Mouse (Mus musculus): Measurements from ENCODE around the gene Ctss. TPM values are rescaled to one million over a fixed set of nuclear protein-coding genes. Genes with fewer than 3 reads are reported as not detected.

Ctss gene
- polyA plus RNA-seq, 1 experiment from 2014 or later: 30.4 TPM

DNA sequence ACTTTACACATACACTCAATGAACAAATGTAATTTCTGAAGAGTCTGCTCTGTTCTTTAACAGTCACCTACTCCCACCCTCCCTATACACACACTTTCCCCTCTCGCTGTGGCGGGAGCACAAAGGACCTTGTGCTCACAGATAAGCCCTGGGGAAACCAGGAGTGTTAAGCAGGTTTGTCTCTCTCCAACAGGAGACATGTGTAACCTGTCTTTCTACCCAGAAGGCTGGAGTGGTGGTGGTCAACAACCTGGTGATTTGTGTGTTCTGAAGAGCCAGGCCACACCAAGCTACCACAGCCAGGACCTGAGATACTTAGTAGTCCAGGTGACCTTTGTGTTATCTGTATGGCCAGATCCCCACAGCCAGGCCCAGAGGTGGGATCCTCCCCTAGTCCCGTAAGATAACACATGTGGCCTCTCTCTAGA is 10.0 kb upstream of the Ctss start:
- Histone ChIP-seq H3K27me3 (no peaks in the 10 kb centered on the region), H3K27ac (no peak overlapping the region), H3K36me3 (no peaks in the 10 kb centered on the region), H3K4me3 (no peak overlapping the region), H3K9me3 (no peaks in the 10 kb centered on the region), H3K4me2 (no peak overlapping the region), H3K4me1 (0 out of 2 replicates have a peak, but pooled peaks cover 5% of the 10 kb centered on the region), H3K9ac (no peak overlapping the region)
- ATAC-seq (ENCODE audit: borderline replicate concordance, extremely low read depth, low FRiP score, low TSS enrichment): peak; percentile 32; the same call in 1 of the 2 replicates
- WGBS: 79% methylated on average over 3 of the region's 3 CpGs

DNA sequence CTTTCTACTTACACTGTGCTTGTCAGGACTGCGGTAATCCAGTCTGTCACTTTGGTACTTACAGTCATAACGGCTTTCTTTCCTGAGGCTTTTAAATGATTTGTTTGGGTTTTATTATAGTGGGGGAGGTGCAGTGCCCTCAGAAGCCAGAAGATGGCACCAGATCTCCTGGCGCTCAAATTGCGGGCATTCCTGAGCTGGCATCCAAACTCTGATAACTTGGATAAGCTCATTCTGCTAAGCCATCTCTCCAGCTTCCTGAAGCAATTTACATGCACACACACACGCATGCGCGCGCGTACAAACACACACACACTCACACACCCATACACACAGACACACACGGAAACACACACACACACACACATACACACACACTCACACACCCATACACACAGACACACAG is 9.1 kb upstream of the Ctss start:
- no peaks in the 10 kb centered on the region for H3K9me3 ChIP-seq
- H3K36me3 ChIP-seq: no peaks in the 10 kb centered on the region
- 0 out of 2 replicates have a peak, but pooled peaks cover 5% of the 10 kb centered on the region for H3K4me1 ChIP-seq
- peak; percentile 61 for ATAC-seq (ENCODE audit: borderline replicate concordance, extremely low read depth, low FRiP score, low TSS enrichment)
- 14% methylated on average over 10 of the region's 10 CpGs for WGBS
- no peaks in the 10 kb centered on the region for H3K27me3 ChIP-seq
- H3K27ac ChIP-seq: no peak overlapping the region
- H3K4me2 ChIP-seq: no peak overlapping the region
- no peak overlapping the region for H3K9ac ChIP-seq
- no peak overlapping the region for H3K4me3 ChIP-seq

DNA sequence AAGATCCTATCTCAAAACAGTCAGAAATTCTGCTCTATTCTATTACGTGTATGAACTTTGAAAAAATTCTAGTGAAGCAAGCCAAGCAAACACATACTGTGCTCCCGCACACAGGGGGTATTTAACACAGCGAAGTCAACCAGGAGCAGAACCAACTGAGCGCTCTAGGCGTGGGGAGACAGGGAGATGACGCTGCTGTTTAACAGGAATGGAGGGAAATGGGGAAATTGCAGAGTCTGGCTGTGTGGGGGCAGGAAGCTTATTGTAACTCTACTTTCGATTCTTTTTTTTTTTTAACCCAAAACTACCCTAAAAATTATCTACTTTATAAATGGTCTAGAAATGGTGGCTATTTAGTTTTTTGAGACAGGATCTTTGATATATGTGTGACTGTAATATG is 7.7 kb upstream of the Ctss start:
- Histone ChIP-seq H3K36me3 (no peaks in the 10 kb centered on the region), H3K27me3 (no peaks in the 10 kb centered on the region), H3K9ac (no peak overlapping the region), H3K9me3 (no peaks in the 10 kb centered on the region), H3K4me1 (0 out of 2 replicates have a peak, but pooled peaks cover 5% of the 10 kb centered on the region), H3K4me2 (no peak overlapping the region), H3K4me3 (no peak overlapping the region), H3K27ac (no peak overlapping the region)
- 68% methylated on average over 7 of the region's 7 CpGs for WGBS
- ATAC-seq (ENCODE audit: borderline replicate concordance, extremely low read depth, low FRiP score, low TSS enrichment): no peak

DNA sequence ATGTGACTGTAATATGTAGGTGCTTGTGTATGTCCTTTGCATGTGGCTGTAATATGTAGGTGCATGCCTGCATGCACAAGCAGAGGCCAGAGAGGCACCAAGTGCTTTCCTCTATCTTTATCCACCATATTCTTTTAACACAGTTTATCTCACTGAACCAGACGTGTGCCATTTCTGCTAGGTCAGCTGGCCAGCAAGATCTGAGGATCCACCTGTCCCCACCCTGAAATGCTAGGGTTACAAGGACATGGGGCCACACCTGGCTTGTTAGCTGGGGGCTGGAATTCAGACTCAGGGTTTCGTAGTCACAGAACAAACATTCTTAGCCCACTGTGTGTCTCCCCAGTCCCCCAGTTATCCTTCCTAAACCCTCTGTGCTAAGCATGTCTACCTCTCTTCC is 7.3 kb upstream of the Ctss start:
- peak; percentile 56; the same call in 1 of the 2 replicates for ATAC-seq (ENCODE audit: borderline replicate concordance, extremely low read depth, low FRiP score, low TSS enrichment)
- Histone ChIP-seq H3K36me3 (no peaks in the 10 kb centered on the region), H3K27ac (no peak overlapping the region), H3K9ac (no peak overlapping the region), H3K27me3 (no peaks in the 10 kb centered on the region), H3K9me3 (no peaks in the 10 kb centered on the region), H3K4me1 (0 out of 2 replicates have a peak, but pooled peaks cover 5% of the 10 kb centered on the region), H3K4me3 (no peak overlapping the region), H3K4me2 (no peak overlapping the region)
- WGBS: 68% methylated on average over 2 of the region's 2 CpGs

DNA sequence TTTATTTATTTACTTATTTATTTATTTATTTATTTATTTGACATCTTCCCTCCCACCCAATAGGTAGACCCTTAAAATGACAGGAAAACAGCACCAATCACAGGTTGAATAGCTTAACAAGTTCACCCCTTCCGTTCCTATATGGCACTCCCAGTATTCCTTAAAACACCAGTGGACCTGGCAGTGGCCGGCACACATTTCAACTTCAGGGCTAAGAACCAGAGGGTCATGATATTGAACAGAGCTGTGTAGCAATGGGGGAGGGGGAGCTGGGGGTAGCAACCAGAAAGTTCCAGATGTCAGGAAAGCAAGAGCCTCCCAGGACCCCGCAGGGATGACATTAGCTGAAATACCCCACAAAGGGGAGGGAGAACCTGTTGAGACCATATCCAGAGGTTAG is 6.5 kb upstream of the Ctss start:
- Histone ChIP-seq H3K9me3 (no peaks in the 10 kb centered on the region), H3K36me3 (no peaks in the 10 kb centered on the region), H3K4me1 (0 out of 2 replicates have a peak, but pooled peaks cover 5% of the 10 kb centered on the region), H3K27ac (no peak overlapping the region), H3K4me3 (no peak overlapping the region), H3K9ac (no peak overlapping the region), H3K4me2 (no peak overlapping the region), H3K27me3 (no peaks in the 10 kb centered on the region)
- WGBS: 81% methylated on average over 3 of the region's 3 CpGs
- ATAC-seq (ENCODE audit: borderline replicate concordance, extremely low read depth, low FRiP score, low TSS enrichment): no peak

DNA sequence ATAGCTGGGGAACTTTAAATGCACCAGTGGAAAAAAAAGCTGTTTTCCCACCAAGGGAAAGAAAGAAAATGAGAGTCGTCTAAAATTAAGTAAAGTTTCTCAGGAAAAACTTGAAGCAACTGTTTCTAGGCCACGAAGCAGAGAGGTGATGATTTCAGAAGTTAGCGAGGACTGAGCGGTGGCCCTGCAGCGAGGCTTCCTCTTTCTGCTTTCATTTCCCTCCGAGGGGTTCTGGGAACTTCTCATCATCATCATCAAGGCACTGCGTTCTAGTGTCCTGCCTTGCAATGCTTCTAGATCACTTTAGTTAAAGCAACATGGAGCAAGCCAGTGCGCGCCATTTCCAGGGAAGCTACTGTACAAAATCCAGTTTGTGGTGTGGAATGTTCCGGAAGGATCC is 5.4 kb upstream of the Ctss start:
- 87% methylated on average over 10 of the region's 10 CpGs for WGBS
- no peaks in the 10 kb centered on the region for H3K27me3 ChIP-seq

DNA sequence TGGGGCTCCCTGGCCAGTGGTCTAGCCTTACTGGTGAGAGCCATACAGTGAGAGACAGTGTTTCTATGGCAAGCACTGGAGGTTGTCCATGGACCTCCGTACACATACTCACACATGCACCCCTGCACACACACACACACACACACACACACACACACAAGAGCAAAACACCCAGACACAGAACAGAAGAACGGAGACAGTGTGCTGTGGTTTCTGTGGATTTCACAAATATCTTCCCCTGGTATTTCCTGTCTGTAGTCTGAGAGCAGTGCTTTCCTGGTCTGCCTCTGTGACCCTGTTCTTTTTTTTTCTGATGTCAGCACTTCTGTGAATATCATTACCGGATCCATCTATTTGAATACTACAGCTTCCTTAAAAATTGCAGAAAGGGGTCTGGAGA is 2.9 kb upstream of the Ctss start:
- H3K27me3 ChIP-seq: no peaks in the 10 kb centered on the region
- WGBS: 30% methylated on average over 3 of the region's 3 CpGs
- H3K9ac ChIP-seq: no peak overlapping the region
- no peaks in the 10 kb centered on the region for H3K9me3 ChIP-seq
- no peaks in the 10 kb centered on the region for H3K4me1 ChIP-seq
- no peak overlapping the region; the same call in 1 of the 2 replicates for H3K27ac ChIP-seq
- H3K4me2 ChIP-seq: no peak overlapping the region
- no peaks in the 10 kb centered on the region for H3K36me3 ChIP-seq
- no peak overlapping the region for H3K4me3 ChIP-seq
- no peak for ATAC-seq (ENCODE audit: borderline replicate concordance, extremely low read depth, low FRiP score, low TSS enrichment)

More for the DNA sequence above, 5.4 kb upstream of the Ctss start:
- Histone ChIP-seq H3K4me1 (0 out of 2 replicates have a peak, but pooled peaks cover 5% of the 10 kb centered on the region), H3K9ac (no peak overlapping the region), H3K36me3 (no peaks in the 10 kb centered on the region), H3K9me3 (no peaks in the 10 kb centered on the region), H3K27ac (no peak overlapping the region), H3K4me3 (no peak overlapping the region), H3K4me2 (no peak overlapping the region)
- ATAC-seq (ENCODE audit: borderline replicate concordance, extremely low read depth, low FRiP score, low TSS enrichment): no peak

DNA sequence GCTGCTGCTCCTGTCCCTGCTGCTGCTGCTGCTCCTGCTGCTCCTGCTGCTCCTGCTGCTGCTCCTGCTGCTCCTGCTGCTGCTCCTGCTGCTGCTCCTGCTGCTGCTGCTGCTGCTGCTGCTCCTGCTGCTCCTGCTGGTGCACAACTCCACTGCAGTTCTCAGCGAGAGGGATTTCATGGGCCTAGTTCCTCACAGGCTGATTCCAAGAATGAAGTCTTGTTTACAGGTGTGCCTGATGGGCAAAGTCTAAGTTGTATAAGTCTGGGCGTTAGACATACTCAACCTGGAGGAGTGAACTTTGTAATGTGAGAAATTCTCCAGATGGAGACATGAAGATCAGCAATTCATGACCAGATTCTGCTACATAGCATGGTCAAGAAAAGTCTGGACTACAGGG is 1.9 kb upstream of the Ctss start:
- Histone ChIP-seq H3K4me3 (no peak overlapping the region), H3K4me1 (no peaks in the 10 kb centered on the region), H3K36me3 (no peaks in the 10 kb centered on the region), H3K9me3 (no peaks in the 10 kb centered on the region), H3K27me3 (no peaks in the 10 kb centered on the region), H3K27ac (no peak overlapping the region), H3K4me2 (no peak overlapping the region), H3K9ac (no peak overlapping the region)
- 54% methylated on average over 2 of the region's 2 CpGs for WGBS
- ATAC-seq (ENCODE audit: borderline replicate concordance, extremely low read depth, low FRiP score, low TSS enrichment): no peak

DNA sequence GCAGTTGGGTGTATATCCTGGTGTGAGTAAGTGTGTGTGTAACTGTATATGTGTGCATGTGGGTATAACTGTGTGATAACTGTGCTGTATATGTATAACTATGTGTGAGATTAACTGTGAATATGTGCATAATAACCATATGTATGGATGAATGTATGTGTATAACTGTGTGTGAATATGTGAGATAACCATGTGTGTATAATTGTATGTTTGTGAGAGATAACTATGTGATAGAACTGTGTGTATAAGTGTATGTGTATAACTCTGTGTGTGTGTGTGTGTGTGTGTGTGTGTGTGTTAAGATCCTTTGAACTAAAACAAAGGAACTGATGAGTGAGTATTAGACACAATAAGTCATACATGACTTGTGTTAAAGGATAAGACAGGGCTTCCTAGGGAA is 475 bp upstream of the Ctss start:
- no peak overlapping the region for H3K4me3 ChIP-seq
- H3K9ac ChIP-seq: no peak overlapping the region
- H3K36me3 ChIP-seq: no peaks in the 10 kb centered on the region
- ATAC-seq (ENCODE audit: borderline replicate concordance, extremely low read depth, low FRiP score, low TSS enrichment): no peak
- no peaks in the 10 kb centered on the region for H3K9me3 ChIP-seq
- H3K4me2 ChIP-seq: no peak overlapping the region
- H3K27me3 ChIP-seq: no peaks in the 10 kb centered on the region
- no peak overlapping the region for H3K27ac ChIP-seq
- no peaks in the 10 kb centered on the region for H3K4me1 ChIP-seq

DNA sequence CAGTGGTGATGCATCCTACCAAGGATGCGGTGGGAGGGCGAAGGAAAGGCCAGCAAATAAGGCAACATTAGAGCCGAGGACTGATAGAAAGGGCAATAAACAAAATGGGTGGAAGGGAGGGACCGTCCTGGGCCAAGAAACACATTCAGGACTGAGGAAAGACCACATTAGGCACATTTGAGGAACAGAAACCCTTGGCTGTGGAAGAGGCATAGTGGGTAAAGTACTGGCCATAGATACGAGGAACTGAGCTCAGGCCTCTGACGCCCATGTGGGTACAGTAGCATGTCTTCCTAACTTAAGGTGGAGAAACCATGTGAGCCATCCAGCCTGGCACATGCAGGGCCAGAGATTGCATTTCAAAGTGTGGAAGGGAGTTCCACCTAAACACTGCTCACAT is 3.2 kb downstream of the Ctss start:
- 77% methylated on average over 6 of the region's 6 CpGs for WGBS
- Histone ChIP-seq H3K9ac (no peak overlapping the region), H3K36me3 (no peaks in the 10 kb centered on the region), H3K4me3 (no peak overlapping the region), H3K27ac (no peak overlapping the region), H3K9me3 (no peaks in the 10 kb centered on the region), H3K4me2 (no peak overlapping the region), H3K4me1 (no peaks in the 10 kb centered on the region), H3K27me3 (no peaks in the 10 kb centered on the region)
- ATAC-seq (ENCODE audit: borderline replicate concordance, extremely low read depth, low FRiP score, low TSS enrichment): no peak

DNA sequence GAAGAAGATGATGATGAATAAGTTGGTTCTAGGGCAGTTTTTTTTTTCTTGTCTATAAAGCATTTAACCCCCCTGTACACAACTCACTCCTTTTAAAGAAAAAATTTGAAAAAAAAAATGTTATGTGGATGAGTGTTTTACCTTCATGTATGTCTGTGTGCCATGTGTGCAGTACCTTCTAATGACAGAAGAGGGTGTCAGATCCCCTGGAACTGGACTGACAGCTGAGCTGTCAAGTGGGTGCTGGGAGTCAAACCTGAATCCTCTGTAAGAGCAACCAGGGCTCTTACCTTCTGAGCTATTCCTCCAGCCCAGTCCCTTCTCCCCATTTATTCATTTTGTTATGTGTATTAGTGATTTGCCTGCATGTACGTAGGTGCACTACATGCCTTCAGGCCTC is 4.4 kb downstream of the Ctss start:
- Histone ChIP-seq H3K36me3 (no peaks in the 10 kb centered on the region), H3K27ac (no peak overlapping the region), H3K4me1 (no peaks in the 10 kb centered on the region), H3K4me2 (no peak overlapping the region), H3K9me3 (no peaks in the 10 kb centered on the region), H3K4me3 (no peak overlapping the region), H3K27me3 (no peaks in the 10 kb centered on the region), H3K9ac (no peak overlapping the region)
- 97% methylated on average over 1 of the region's 1 CpGs for WGBS
- no peak for ATAC-seq (ENCODE audit: borderline replicate concordance, extremely low read depth, low FRiP score, low TSS enrichment)

DNA sequence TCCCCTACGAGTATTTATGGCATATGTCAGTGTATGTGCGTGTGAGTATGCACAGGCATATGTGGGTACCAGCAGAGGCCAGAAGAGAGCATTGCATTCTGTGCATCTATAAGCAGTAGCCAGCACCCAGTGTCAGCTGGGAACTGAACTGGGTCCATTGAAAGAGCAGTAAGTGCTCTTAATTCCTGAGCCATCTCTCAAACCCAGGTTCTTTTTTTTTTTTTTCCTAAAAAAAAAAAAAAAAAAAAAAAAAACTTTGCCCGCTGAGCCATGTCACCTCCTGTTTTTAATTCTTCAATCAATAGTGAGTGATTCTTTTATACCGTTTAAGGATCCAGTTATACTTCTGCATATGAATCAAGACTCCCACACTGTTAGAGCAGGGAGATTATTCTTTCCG is 6.8 kb downstream of the Ctss start:
- ATAC-seq (ENCODE audit: borderline replicate concordance, extremely low read depth, low FRiP score, low TSS enrichment): no peak
- 80% methylated on average over 5 of the region's 5 CpGs for WGBS

DNA sequence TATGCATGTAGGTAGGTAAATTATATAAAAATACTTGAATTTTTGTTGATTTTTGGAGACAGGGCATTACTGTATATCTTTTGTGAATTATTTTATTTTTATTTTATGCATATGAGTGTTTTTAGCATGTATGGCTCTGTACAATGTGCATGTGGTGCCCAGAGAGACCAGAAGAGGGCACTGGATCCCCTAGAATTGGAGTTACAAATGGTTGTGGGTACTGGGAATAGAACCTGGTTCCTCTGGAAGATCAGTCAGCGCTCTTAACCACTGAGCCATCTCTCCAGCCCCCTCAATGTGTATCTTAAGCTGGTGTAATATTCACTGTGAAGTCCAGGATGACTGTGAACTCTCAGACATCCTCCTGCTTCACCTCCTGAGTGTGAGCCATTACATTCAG is 8.3 kb downstream of the Ctss start:
- 63% methylated on average over 1 of the region's 1 CpGs for WGBS
- ATAC-seq (ENCODE audit: borderline replicate concordance, extremely low read depth, low FRiP score, low TSS enrichment): no peak
- Histone ChIP-seq H3K9ac (no peak overlapping the region), H3K36me3 (no peaks in the 10 kb centered on the region), H3K4me1 (no peaks in the 10 kb centered on the region), H3K4me2 (no peak overlapping the region), H3K27me3 (no peaks in the 10 kb centered on the region), H3K4me3 (no peak overlapping the region), H3K27ac (no peak overlapping the region), H3K9me3 (no peaks in the 10 kb centered on the region)

More for the DNA sequence above, 6.8 kb downstream of the Ctss start:
- H3K4me3 ChIP-seq: no peak overlapping the region
- H3K9me3 ChIP-seq: no peaks in the 10 kb centered on the region
- no peak overlapping the region for H3K9ac ChIP-seq
- H3K36me3 ChIP-seq: no peaks in the 10 kb centered on the region
- H3K4me2 ChIP-seq: no peak overlapping the region
- no peaks in the 10 kb centered on the region for H3K27me3 ChIP-seq
- no peaks in the 10 kb centered on the region for H3K4me1 ChIP-seq
- H3K27ac ChIP-seq: no peak overlapping the region
